Mouse (Mus musculus) stomach, postnatal 0 days (tissue): Measurements from ENCODE around the gene Ermap. TPM values are rescaled to one million over a fixed set of nuclear protein-coding genes. Genes with fewer than 3 reads are reported as not detected.

Source experiments
- ATAC-seq: fragments of 200-750 bp; cut with Nextera tagmentation; 2 replicates; pipeline ENCODE4 v1.8.0; 2017; ENCODE audit not compliant: low FRiP score, low TSS enrichment
- DNase-seq: peaks from one replicate; pipeline ENCODE4 v3.0.0-alpha.2; 2016; ENCODE audit warnings: low spot score
- H3K27ac ChIP-seq: fragments of 300-500 bp; sonication (generic); replicated peaks from 2 replicates; pipeline ENCODE4 v1.5.1; 2014; ENCODE audit warnings: mild to moderate bottlenecking, control low read depth
- H3K27me3 ChIP-seq: fragments of 300-500 bp; sonication (generic); 2 replicates; pipeline ENCODE4 v1.6.1; 2014; ENCODE audit warnings: low read length; ENCODE audit not compliant: control insufficient read depth, insufficient read depth
- H3K36me3 ChIP-seq: fragments of 300-500 bp; sonication (generic); 2 replicates; pipeline ENCODE4 v1.6.1; 2014; ENCODE audit warnings: low read length, mixed read lengths; ENCODE audit not compliant: control insufficient read depth, insufficient read depth
- H3K4me1 ChIP-seq: fragments of 300-500 bp; sonication (generic); replicated peaks from 2 replicates; pipeline ENCODE4 v1.6.1; 2014; ENCODE audit warnings: antibody characterized with exemption; ENCODE audit not compliant: control insufficient read depth, insufficient read depth
- H3K4me2 ChIP-seq: fragments of 300-500 bp; sonication (generic); replicated peaks from 2 replicates; pipeline ENCODE4 v1.6.1; 2014; ENCODE audit warnings: low read depth, mild to moderate bottlenecking, control low read depth, moderate library complexity
- H3K4me3 ChIP-seq: fragments of 300-500 bp; sonication (generic); 2 replicates; pipeline ENCODE4 v1.5.1; 2014; ENCODE audit warnings: low read depth, low read length, control low read depth
- H3K9ac ChIP-seq: fragments of 300-500 bp; sonication (generic); 2 replicates; pipeline ENCODE4 v1.6.1; 2014; ENCODE audit warnings: mild to moderate bottlenecking, low read length, control low read depth, mixed read lengths
- H3K9me3 ChIP-seq: fragments of 300-500 bp; sonication (generic); 2 replicates; pipeline ENCODE4 v1.6.1; 2016; ENCODE audit warnings: low read length; ENCODE audit not compliant: control insufficient read depth
- CTCF ChIP-seq: IDR thresholded peaks from 2 replicates; pipeline ENCODE4 v1.5.1; 2016; ENCODE audit warnings: antibody characterized with exemption, low read depth, mild to moderate bottlenecking, moderate library complexity
- EP300 ChIP-seq: optimal IDR thresholded peaks from 2 replicates; pipeline ENCODE3; 2016; ENCODE audit warnings: antibody characterized with exemption
- WGBS: fragments of 180-500 bp; shearing (Covaris S2); extraction: QIAGEN DNeasy Blood & Tissue Kit; methylation state at CpG from one replicate; pipeline ENCODE4 v1.1.7; 2014; 5-methylcytosine and 5-hydroxymethylcytosine counted together
- polyA plus RNA-seq: library from polyadenylated mRNA; unstranded; fragments of >200 nt; fragmentation: Nextera tagmentation; extraction: Ambion mirVana; gene quantifications from 2 replicates; pipeline ENCODE4 v1.2.1, GENCODE M21; 2015

The Ermap gene
- polyA plus RNA-seq, 1 experiment from 2014 or later: 0.42 TPM

DNA sequence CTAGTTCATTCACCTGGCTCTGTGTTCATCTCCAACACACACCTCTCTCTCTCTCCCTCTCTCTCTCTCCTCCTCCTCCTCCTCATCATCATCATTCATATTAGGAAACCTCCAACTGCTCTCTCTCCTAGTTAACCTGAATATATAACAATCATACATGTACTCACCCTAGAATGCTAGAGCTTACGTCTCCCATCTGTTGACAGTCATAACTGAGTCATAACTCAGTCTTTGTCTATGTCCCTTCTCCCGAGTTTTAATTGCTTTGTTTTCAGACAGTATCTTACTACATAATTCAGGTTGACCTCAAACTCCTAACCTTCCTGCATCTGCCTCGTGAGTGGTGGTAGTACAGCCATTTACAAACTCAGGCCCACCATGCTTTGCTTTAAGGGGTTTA, 1.5 kb upstream of the Ermap start:
- WGBS: 49% methylated on average over 3 of the region's 3 CpGs
- Histone ChIP-seq H3K36me3 (no peaks in the 10 kb centered on the region), H3K9ac (no peak overlapping the region), H3K27me3 (no peaks in the 10 kb centered on the region), H3K4me2 (no peak overlapping the region), H3K4me3 (no peak overlapping the region), H3K4me1 (peaks cover 2% of the 10 kb centered on the region; the same call in 1 of the 2 replicates), H3K27ac (no peak overlapping the region), H3K9me3 (no peaks in the 10 kb centered on the region)
- TF ChIP-seq EP300 (no peak), CTCF (no peak)
- no peak for DNase-seq
- no peak for ATAC-seq

DNA sequence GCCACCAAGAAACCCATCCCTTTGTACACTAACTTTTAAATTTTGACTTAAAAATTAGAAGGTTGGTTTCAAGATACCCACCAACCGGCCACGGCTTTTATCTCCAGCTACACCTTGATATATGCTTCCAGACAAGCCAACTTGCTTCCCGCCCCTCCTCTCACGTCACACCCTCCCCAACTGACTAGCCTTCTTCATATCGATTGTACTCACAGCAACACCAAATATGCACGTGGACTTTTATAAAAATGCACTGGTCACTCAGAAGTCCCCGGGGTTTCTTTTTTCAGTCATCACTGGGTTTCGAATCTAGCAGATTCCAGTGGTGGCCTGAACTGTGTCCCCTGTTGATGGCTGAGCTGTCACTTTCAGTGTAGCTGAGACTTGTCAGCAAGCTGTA, 807 bp upstream of the Ermap start:
- no peak overlapping the region for H3K27ac ChIP-seq
- TF ChIP-seq EP300 (no peak), CTCF (no peak)
- no peak overlapping the region for H3K4me2 ChIP-seq
- no peak overlapping the region for H3K9ac ChIP-seq
- H3K9me3 ChIP-seq: no peaks in the 10 kb centered on the region
- no peaks in the 10 kb centered on the region for H3K27me3 ChIP-seq
- H3K4me1 ChIP-seq: no peaks in the 10 kb centered on the region
- DNase-seq (no peak), ATAC-seq (no peak)
- 69% methylated on average over 8 of the region's 8 CpGs for WGBS
- no peak overlapping the region for H3K4me3 ChIP-seq
- no peaks in the 10 kb centered on the region for H3K36me3 ChIP-seq

DNA sequence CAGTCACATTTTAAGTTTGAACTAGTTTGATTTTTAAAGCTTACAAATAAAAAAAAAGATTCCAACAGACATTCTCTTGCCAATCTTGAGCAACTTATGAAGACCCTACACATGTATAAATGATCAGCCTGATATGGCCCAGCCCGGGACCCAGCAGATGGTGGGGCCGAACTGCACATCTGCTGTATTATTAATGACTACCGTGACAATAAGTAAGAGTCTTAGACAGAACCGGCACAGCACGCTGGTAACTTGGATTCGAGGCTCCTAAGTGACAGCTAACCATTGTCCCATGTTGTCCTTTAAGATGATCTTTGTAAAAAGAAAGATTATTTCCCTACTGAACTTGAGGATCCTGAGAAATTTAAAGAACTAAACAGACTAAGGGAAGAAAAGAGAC, 419 bp downstream of the Ermap start:
- Histone ChIP-seq H3K4me1 (no peaks in the 10 kb centered on the region), H3K36me3 (no peaks in the 10 kb centered on the region), H3K9ac (no peak overlapping the region), H3K27me3 (no peaks in the 10 kb centered on the region), H3K9me3 (no peaks in the 10 kb centered on the region), H3K27ac (no peak overlapping the region), H3K4me3 (no peak overlapping the region), H3K4me2 (no peak overlapping the region)
- DNase-seq (no peak), ATAC-seq (no peak)
- 74% methylated on average over 6 of the region's 6 CpGs for WGBS
- no peak for TF ChIP-seq EP300
- TF ChIP-seq CTCF: no peak

DNA sequence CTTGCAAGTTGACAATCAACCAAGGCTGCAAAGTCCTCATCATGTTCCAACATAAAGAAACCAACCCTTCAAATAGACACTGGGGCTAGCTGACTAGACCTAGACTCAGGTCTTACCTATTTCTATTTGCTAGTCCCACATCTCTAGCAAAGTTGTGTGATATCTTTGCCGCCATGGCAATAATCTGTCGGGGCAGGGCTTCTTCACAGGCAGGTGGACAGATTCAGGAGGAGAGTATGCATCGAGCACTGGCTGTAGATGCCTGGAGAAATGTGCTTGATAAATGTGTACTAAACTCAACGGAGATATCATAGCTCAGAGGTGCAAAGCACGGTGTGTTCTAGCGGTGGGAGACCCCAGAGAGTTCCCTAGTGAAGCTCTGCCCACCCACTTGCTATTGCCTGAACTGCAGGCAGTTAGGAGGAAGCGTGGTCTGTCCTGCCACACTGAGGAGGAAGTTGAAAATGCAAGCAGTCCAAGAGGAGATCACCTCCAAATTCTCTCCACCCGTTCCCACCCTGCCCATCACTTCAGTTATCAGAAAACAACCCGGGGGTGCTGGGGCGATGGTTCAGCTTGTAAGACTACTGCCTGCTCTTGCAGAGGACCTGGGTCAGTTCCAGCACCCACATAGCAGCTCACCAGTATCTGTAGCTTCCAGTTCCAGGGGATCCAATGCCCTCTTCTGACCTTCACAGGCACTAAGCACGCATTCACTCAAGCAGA, 1.6 kb downstream of the Ermap start:
- H3K27me3 ChIP-seq: no peaks in the 10 kb centered on the region
- WGBS: 38% methylated on average over 11 of the region's 11 CpGs
- H3K36me3 ChIP-seq: no peaks in the 10 kb centered on the region
- DNase-seq (no peak), ATAC-seq (no peak)
- no peaks in the 10 kb centered on the region for H3K9me3 ChIP-seq
- no peak overlapping the region for H3K4me3 ChIP-seq
- H3K4me2 ChIP-seq: no peak overlapping the region
- no peaks in the 10 kb centered on the region for H3K4me1 ChIP-seq
- no peak overlapping the region for H3K9ac ChIP-seq
- peak; percentile 58 for TF ChIP-seq CTCF
- TF ChIP-seq EP300: no peak
- H3K27ac ChIP-seq: no peak overlapping the region

DNA sequence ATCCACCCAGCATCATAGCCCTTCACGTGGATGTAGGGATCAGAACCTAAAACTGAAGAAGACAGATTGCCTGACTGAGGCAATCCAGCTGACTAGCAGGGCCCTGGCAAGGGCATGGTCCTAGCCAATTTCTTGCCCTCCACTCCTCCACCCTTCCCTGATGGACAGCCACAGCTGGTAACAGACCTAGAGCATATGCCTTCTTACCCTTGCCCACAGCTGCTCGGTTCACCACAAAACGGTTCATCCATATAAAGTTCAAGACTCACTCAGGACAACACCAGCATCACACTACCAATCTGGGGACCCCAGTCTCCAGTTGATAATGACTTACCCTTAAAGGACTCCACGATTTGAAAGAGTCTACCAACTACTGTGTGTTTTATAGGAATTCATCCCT, 4.0 kb downstream of the Ermap start:
- Histone ChIP-seq H3K4me2 (no peak overlapping the region), H3K9ac (no peak overlapping the region), H3K36me3 (no peaks in the 10 kb centered on the region), H3K4me1 (no peaks in the 10 kb centered on the region), H3K27me3 (no peaks in the 10 kb centered on the region), H3K9me3 (no peaks in the 10 kb centered on the region), H3K27ac (no peak overlapping the region), H3K4me3 (no peak overlapping the region)
- TF ChIP-seq EP300: no peak
- TF ChIP-seq CTCF: no peak
- WGBS: 82% methylated on average over 4 of the region's 4 CpGs
- DNase-seq (no peak), ATAC-seq (no peak)

DNA sequence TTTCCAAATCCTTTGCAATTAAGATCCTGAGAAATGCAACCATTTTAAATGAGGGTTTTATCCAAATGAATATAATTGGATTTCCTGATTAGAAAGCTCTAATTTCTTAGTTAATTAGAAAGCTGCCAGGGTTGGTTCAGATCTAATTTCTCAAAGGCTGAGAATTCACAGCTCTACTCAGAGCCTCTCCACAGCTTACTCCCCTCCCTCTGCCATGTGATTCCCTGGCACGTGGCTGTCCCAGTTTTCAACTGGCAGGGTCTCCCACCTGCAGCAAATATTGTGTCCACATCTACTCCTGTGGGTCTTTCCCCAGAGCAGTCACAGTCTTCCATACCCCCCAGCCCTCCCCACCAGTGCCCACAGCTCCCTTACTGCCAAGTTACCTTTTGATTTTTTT, 6.3 kb downstream of the Ermap start:
- Histone ChIP-seq H3K4me2 (no peak overlapping the region), H3K9ac (no peak overlapping the region), H3K9me3 (no peaks in the 10 kb centered on the region), H3K4me1 (no peaks in the 10 kb centered on the region), H3K36me3 (no peaks in the 10 kb centered on the region), H3K27me3 (no peaks in the 10 kb centered on the region), H3K4me3 (no peak overlapping the region), H3K27ac (no peak overlapping the region)
- DNase-seq: no peak
- ATAC-seq: no peak
- WGBS: 41% methylated on average over 1 of the region's 1 CpGs
- TF ChIP-seq EP300: no peak
- no peak for TF ChIP-seq CTCF
